Mouse (Mus musculus): ENCODE data around the gene Por.

The Por gene

DNA sequence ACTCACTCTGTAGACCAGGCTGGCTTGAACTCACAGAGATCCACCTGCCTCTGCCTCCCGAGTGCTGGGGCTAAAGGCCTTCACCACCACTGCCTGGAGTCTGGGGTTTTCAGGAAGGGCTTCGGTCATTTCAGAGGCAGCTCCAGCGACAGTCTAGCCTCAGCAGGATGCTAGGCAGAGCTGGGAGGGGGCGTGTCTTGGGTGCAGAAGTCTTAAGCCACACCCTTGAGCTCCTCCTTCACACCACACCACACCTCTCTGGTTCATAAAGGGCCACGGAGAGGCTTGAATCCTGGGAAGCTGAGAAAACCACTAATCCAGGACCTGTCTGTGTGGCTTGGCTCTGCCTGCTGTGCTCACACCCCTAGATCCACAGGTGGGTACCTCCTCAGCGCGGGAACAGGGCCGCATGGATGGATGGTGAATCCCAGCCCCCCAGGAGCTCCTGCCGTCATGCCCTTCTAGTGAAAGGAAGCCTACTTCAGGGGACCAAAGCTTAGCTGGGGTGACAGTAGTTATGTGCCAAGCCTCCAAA is at the start of gene Por:
Gene Por (plus strand): TSS at position 293 of the 535 bp plus-strand sequence.
- no peak for DNase-seq

DNA sequence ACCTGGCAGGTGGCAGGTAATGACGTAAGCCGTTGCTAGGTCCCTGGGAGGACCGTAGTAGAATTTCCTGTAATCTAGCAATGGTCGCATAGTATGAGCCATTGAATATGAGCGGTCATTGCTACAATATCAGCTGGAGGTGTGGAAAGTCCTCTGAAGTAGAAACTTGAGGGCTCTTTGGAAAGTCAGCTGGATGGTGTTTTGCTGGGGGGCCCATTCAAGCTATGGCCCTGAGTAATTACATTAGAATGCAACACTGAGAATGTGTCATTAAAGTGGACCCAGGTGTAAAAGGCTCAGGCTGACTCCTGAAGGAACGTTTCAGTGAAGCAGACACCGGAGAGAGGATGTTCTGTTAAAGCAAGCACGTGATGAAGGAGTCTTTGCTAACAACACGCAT is 49.3 kb upstream of the Por start:
- no peak for DNase-seq

DNA sequence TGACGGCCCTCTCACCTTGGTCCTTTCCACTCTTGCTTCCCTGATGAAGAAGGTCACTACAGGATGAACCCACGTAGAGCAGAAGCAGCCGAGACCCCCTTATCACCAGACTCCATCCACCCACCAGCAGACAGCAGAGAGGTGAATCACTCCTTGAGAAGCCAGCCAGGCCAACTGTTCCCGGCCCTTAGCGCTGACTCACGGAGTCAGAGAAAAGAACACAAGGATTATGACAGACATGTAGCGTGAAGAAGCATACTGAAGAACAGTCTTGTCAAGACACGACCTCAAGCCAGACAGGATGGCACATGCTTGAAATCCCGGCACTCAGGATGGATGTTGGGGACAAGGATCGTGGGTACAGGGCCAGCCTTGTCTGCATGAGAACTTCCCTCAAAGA is 48.1 kb upstream of the Por start:
- no peak for DNase-seq

DNA sequence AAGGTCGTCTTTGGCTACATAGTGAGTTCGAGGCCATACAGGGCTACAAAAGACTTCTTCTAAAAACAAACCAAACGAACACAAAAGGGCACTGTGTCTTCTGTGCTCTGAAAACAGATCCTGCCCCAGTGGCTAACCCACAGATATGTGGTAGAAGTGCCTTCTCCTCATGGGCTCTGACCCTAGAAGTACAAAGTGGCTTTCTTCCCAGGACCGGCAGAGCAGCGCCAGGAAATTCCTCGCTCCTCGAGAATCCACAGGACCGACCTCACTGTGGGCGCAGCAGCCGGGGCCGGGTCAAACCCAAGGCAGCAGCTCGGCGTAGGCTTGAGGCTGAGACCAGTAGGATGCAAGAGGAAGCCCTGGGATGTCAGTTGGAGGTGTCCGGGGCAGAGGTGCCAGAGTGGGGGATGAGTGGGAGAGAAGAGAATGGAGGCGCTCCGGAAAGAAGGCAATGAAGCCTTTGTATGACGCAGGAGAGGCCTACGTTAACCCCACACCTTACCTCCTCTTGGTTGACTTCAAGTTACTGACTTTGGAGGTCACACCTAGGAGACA is 46.7 kb upstream of the Por start:
- DNase-seq = no peak

DNA sequence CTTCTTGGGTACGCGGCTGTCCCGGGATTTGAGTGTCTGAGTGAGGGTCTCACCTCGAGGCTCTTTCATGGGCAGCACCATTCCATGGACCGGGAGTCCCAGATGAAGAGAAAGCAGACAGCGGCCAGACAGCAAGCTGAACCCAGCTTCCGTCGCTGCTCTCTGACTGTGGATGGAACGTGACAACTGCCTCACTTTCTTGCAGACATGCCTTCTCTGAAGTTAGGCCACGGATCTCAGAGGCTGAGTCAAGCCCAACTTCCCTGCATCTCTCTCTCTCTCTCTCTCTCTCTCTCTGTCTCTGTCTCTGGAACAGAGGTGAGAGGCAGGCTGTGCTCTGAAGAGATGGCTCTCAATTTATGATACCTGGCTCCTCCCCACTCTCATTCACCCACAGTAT is 40.9 kb upstream of the Por start:
- no peak for DNase-seq

DNA sequence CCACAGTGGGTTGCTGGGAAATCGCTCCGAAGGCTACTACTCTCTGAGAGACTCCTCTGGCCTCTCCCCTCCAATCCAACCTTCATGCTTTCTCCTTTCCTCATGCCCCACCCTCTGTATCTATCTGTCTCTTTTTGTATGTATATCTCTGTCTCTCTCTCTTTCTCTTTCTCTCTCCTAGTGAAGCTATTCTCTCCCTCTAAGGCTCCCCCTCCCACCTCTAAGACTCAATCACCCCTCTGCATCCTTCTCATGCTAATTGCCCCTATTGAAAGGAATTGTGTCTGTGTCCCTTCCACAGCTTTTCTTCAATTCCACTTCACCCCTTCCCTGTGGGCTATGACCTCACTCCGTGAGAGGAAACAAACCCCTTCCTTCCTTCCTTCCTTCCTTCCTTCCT is 40.4 kb upstream of the Por start:
- no peak for DNase-seq

DNA sequence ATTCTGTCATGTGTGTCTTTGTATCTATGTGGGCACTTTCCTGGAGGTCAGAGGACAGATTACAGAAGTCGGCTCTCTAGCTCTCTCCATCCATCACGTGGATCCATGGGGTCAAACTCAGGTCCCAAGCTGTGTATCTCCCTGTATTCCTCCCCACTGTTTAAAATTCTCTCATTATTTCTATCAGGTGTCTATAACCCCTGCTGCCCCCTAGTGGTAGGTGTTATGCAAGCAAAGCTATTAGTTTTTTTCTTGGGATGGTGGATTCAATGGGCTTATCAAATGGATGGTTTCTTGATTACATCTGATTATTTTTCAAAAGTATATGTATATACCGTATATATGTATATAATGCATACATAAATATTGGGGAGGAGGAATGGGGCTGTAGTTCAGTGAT is 39.2 kb upstream of the Por start:
- peak; percentile 61 for DNase-seq

DNA sequence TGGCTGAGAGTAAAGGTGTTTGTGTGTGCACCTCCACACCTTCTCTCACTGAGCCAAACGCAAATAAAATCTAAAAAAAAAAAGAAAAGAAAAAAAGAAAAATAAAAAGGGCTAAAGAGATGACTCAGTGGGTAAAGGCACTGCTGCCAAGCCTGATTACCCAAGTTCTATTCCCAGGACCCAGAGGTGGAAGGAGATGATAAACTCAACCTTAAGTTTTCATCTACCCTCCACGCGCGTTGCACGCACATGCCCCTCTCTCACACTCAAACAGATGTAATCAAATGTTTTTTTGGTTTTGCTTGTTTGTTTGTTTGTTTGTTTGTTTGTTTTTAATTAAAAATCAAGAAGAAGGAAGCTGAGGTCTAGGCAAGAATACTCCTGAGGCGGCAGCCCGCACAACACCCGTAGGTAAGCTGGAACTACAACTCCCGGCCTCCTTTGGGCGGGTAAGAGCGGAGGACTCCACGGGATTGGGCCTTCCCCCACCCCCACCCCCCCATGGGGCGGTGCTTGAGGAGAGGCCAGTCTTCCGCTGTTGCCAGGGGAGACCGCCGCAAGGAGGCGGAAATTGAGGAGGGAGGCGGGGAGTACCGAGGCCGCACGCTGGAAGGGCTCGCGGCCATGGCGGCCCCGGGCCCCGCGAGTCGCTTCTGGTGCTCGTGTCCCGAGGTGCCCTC is 37.6 kb upstream of the Por start, which contains the start of gene Rhbdd2:
Gene Rhbdd2 (plus strand): TSS at position 502 of the 680 bp plus-strand sequence.
- DNase-seq = peak; percentile 96

DNA sequence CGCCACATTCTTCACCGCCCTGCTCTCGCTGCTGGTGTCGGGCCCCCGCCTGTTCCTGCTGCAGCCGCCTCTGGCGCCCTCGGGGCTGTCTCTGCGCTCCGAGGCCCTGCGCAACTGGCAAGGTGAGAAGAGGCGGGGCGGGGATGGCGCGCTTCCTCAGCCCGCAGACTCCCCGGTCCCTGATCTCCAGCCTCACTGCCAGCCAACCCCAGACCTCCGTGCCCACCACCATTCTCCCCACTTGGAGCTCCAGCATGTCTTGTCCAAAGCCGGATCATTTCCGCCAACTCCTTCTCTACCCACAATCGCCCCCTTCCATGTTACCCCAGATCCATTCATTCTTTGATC is 37.1 kb upstream of the Por start:
- DNase-seq = no peak

DNA sequence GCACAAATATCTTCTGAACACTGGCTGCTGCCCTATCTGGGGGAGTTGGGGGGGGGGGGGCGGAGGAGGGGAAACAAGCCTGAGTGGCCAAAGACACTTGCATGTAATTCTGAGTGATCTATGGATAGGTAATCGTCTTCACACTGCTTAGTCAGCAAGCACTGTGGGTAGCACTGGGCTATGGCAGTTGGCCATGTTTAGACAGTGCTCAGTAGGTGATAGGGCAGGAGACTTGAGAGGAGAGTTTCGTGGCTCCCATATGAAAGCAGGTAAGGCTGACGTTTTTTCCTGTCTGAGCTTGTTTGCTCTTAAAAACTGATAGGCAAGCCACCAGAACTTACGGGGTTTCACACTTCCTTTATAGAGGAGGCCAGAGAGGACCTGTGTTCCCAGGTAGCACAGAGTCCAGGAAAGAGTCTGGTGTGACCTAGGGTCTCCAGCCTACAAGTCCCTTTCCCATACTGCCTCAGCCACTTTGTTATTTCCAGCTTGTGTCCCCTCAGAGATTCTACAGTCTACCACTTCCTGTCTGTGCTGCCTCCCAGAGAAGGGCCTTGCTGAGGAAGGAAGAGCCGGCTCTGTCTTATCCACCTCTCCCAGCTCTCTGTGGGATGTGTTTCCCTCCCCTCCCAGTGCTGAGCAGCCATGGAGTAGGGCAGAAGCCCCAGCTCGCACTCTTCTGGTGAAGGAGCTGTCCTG is 29.9 kb upstream of the Por start:
- no peak for DNase-seq

DNA sequence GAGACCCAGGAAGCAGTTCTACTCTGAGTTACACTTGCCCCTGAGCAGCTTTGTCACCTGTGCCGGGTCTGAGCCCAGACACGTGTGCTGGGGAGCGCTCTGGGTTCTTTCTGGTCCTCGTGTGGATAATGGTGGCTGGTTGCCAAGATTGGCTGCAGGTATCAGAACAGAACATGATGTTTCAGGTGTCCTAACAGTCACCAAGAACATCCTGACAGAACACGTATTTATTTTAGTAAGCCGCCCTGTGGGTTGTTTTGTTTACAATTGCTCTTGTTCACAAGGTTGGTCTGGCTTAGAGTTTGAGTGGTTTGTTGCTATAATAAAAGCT is 29.4 kb upstream of the Por start:
- DNase-seq = no peak

DNA sequence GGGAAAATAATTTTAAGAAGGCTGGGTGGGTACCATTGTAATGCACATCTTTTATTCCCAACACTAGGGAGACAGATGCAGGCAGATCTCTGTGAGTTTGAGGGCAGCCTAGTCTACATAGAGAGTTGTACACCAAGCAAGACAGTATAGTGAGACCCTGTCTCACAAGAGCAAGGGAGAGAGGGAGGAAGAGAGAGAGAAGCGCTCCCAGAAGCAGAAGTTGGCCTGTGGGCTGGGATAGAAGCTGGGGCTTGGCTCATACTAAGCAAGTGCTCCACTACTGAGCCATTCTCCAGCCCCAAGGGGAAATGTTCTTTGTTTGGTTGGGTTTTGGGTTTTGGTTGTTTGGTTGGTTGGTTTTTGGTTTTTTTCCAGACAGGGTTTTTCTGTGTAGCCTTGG is 28.8 kb upstream of the Por start:
- DNase-seq = no peak

DNA sequence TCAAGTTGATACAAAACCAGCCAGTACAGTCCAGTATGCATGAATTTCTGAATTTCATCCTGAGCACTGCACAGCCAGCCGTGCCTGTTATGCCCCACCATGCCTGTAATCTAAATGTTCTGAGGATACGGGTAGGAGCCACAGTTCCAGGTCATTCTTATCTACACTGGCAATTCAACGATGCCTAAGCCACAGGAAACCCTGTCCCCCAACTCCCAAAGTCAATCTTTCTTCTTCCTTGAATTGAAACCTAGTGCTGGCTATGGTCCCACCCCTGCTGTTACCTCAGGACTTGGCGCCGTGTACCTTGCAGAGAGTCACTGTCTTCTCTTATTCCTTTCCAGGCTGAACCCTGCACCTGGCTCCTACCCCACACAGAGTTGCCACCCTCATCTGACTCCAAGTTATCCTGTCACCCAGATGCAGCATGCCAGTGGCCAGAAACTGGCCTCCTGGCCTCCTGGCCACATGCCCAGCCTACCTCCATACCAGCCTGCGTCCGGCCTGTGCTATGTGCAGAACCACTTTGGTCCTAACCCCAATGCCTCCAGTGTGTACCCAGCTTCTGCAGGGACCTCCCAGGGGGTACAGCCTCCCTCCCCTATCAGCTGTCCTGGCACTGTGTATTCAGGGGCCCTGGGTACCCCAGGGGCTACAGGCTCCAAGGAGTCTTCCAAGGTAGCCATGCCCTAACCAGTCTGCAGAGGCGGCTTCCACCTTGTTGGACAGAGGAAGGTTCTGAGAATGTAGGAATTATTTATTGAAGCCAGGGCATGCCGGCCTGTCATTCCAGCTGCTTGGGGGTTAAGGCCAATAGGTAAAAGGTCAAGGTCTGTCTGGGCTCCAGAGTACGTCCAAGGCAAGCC is 26.9 kb upstream of the Por start:
- peak; percentile 86 for DNase-seq

DNA sequence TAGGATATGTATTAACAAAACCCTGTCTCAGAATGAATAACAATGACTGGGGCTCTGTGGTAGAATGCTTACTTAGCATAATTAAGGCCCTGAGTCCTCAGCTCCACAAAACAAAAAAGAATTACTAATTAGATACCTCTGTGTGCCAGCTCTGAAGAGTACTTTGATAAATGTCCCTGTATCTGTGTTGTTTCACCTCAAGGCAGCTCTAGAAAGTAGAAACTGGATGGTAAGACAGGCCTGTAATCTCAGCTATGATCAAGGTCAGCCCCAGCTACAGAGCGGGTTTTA is 26.3 kb upstream of the Por start:
- no peak for DNase-seq

DNA sequence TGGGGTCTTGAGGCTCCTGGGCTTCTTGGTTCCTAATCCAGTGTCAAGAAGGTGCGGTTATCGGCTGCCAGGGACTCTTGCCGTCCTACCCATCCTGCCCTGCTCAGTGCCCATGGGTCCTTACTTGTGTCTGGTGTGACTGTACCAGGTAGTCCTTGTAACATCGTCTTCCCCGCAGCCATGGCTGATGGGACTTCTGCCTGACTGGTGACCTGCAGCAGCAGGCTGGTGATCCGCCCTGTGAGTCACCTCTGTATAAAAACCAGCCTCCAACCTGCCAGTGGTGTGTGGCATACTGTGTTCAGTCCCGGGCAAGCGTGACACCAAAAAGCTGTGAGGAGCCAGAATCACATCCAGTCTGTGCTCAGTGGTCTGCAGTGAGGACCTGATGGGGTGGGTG is 26.0 kb upstream of the Por start:
- no peak for DNase-seq

DNA sequence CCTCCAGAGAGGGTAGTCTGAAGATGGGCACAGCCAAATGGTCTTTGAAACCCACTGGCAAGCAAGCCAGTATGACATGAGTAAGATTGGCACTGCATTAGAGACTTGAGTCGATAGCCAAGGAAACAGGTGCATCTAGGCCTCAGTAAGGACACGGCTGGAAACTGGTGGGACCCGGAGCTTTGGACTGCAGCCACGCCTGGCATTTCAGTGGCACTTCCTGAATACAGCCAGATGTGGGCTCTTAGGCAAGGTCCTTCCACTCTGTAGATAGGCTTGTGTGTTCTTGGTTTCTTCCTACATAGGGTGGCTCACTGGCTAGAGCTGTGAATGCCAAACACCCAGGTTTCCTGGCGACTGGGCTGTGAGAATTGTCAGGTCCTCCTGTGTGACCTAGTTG is 24.5 kb upstream of the Por start:
- no peak for DNase-seq

DNA sequence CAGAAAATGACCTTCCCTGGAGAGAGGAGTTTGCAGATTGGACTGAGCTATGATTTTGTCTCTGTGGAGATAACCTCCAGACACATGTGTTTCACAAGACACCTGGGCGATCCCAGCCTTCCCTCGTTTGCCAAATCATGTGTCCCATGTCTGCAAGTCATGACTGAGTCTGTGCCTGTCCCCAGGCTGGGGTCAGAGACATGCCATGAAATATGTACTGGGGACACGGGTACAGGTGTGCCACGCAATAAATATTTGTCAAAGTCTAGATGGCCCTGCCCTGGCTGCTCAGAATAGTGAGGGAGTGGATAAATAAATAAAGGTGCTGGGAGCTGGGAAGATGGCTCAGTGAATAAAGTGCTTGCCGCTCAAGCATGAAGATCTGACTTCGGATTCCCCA is 23.8 kb upstream of the Por start:
- no peak for DNase-seq

DNA sequence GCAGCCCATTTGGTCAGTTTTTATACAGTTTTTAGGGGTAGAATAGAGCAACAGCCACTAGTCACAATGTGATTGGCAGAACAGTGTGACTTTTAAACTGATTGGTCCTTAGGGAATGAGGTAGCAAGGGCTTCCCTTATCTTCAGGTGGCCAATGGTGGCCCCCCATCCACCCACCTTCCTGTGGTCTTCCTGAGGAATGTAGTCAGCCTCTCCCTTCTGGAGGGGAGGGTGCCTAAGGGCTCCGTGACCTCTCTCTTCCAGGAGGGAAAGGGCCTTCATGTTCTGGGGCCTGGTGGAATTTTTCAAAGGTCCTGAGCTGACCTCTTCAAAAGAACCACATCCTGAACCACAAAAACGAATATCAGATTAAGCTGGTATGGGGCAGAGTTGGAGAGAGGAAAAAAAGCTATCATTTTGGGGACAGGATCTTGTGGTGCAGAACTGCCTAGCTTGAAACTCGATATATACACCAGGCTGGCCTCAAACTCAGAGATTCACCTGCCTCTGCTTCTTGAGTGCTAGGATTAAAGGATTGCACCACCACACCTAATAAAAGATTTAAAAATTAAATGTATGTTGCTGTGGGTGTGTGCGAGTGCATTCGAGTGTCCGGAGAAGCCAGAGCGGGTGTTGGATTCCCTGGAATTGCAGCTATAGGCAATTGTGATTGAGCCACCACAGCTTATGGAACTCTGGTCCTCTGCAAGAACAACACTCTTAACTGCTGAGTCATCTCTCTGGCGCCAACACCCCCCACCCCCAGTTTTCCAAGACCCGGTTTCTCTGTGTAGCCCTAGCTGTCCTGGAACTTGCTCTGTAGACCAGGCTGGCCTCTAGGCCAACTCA is 21.1 kb upstream of the Por start:
- no peak for DNase-seq

DNA sequence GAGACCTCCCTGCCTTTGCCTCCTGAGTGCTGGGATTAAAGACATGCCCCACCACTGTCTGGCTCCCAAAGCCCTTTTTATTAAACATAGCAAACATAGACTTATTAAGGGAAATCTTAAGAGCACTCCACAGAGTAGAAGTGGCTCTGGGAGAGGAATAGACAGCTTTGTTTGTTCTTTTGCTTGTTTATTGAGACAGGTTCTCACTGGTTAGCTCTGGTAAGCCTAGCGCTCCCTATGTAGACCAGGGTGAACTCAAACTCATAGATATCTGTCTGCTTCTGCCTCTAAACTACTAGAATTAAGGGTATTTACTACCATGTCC is 20.6 kb upstream of the Por start:
- DNase-seq = no peak

DNA sequence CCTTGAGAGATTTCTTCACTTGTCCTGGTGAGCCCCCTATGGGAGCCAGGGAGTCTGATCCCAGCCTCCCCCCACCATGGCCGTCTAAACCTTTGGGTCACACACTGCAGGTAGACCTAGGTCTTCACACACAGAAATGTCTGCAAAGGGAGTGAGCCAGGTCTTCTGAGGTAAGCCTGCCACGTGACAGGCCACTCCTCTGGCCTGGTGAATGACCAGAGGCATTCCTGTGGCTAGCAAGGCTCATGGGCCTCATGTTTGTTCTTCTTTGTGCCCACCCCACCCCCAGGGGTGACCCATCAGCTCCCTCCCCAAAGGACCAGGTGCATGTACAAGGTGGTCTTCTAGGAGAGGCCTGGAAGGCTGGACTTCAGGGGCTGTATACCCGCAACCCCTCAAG is 18.3 kb upstream of the Por start:
- DNase-seq = no peak

DNA sequence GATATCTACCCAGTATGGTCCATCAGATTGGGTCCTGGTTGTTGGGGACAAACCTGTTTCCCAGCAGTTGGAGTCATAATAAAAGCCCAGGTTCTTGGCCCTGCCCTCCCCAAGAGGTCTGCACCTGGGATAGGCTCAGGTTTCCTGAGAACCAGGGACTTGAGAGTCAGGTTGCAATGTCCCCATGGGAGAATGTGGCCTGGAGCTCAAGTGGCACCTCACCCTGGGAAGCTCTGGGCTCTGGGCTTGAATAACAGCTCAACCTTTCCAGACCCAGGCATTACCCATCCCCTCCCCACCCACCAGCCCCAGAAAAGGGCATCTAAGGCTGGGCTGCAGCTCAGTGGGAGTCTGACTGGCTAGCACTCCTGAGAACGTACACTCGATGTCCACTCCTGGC is 16.6 kb upstream of the Por start:
- DNase-seq = no peak

DNA sequence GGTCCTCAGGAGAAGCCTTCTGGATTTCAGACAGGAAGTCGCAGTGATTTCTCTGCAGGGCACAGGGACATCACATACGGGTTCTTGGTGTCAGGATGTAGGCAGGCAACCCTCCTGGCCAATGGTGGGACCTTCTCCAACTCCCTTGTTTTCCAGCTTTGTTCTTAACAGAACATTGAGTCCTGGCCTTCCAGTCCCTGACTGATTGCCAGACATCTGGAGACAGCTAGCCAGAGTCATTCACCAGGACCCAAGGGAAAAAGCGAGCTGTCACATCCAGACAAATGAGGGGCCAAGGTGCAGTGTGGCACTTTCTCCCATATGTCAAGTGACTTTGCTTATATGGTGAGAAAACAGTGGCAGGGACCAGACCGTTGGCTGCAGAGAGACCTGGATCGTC is 13.8 kb upstream of the Por start:
- no peak for DNase-seq

DNA sequence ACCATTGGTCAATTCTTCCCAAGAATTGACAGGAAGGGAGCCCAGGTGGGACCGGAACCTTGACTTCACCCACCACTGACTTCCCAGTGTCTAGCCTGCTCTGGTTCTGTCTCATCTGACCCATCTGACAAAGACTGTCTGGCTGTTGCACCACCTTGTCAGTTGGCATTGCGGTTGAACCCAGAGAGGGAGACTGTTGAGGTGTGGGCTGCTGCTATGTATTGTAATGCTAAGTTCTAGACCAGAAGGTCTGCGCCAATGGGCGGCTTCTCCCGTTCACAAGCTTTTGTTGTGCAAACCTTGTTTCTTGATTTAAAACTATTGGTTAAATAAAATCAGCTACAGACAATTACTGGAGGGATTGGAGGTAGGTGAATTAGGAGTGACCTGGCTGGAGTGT is 12.7 kb upstream of the Por start:
- no peak for DNase-seq

Data from kidney, adult 18-20 months (tissue).